Mouse (Mus musculus): ENCODE measurements around the gene March2.

The March2 gene

DNA sequence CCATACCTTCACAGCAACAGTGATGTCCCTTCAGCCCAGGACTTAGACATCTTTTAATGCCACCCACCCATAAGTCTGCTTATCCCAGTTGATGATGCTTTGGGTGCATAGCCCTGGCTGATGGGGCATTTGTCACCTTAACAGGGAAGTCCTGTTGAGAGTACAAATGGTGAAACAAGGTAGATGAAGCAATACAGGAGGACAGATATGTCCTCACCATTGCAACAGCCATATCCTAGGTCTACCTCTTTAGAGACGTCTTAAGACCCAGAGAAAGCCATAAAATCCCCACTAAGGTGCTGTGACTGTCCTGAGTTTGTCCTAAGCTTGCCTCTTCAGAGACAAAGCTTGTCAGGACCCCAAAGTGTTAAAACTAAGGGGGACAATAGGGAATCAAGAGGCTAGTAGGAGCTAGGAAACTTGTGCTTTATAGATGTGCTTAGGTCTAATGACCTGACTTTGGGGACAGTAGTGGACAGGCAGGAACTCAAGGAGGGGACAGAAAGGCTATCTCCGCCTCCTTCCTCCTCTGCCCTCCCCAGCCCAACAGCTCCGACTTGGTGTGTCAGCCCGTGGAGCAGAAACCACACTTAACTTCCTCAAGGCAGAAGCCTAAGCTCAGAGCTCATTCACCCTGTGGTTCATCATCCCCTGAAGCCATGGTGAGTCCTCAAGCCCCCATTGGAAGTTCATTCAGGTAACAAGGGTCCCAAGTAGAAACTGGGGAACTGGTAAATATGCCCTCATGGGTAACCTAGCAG lies 80.8 kb downstream of the March2 start, which contains the start of gene Pram1:
Gene Pram1 (plus strand): TSS at position 541 of the 761 bp plus-strand sequence.
- DNase-seq (ENCODE audit: low spot score in 2 of 2) = no peak

- no peak for DNase-seq (ENCODE audit: low spot score in 2 of 2)
These were observed 81.4 kb downstream of the March2 start for GRCm38 (mm10) chr17:33637038-33637437.

All from frontal cortex, postnatal 14 days (tissue).